Mouse (Mus musculus): ENCODE measurements around the gene Atrnl1. TPM values are rescaled to one million over a fixed set of nuclear protein-coding genes. Genes with fewer than 3 reads are reported as not detected.

Gene Atrnl1
- polyA plus RNA-seq, 1 experiment from 2014 or later, result 4.5 TPM

DNA sequence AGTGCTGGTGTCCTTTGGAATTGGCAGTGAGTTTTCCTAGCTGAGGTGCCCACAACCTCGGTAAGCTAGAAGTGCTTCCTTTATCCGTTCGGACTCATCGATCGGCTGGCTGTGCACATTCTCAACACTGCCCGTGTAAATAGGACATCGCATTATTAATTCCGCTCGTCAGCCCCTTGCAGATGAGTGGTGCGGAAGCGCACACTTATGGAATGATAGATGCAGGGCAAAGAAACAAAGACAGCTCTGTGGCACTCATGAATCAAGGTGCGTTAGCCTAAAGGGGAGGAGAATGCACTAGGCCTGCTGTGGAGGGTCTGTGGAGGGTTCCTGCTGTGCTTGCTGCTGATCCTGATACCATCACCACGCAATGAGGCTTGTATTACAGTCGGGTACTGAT is 474.0 kb downstream of the Atrnl1 start:
- Histone ChIP-seq H3K9me3 (ENCODE audit: low read length) (no peaks in the 10 kb centered on the region), H3K9ac (replicated peaks; ENCODE audit: low read depth) (no peak overlapping the region), H3K4me1 (ENCODE audit: insufficient read depth, low read depth, low read length) (no peaks in the 10 kb centered on the region), H3K36me3 (ENCODE audit: insufficient read depth, low read length) (no peaks in the 10 kb centered on the region), H3K4me3 (ENCODE audit: low read depth, low read length) (no peak overlapping the region), H3K27ac (ENCODE audit: low read length) (no peak overlapping the region), H3K4me2 (replicated peaks; ENCODE audit: low read depth, low read length) (no peak overlapping the region), H3K27me3 (replicated peaks; ENCODE audit: insufficient read depth, low read length) (no peaks in the 10 kb centered on the region)
- WGBS, result 84% methylated on average over 14 of the region's 14 CpGs
- DNase-seq (ENCODE audit: low spot score) (no peak), ATAC-seq (no peak)
- no peak for TF ChIP-seq CTCF (IDR thresholded peaks at IDR 0.05)
- TF ChIP-seq EP300 (IDR thresholded peaks at IDR 0.05), result no peak

- no peak for DNase-seq (ENCODE audit: low spot score)
- Histone ChIP-seq H3K27ac (ENCODE audit: low read length) (no peak overlapping the region), H3K9me3 (ENCODE audit: low read length) (no peaks in the 10 kb centered on the region), H3K4me2 (replicated peaks; ENCODE audit: low read depth, low read length) (no peak overlapping the region), H3K36me3 (ENCODE audit: insufficient read depth, low read length) (no peaks in the 10 kb centered on the region), H3K4me3 (ENCODE audit: low read depth, low read length) (no peak overlapping the region), H3K27me3 (replicated peaks; ENCODE audit: insufficient read depth, low read length) (no peaks in the 10 kb centered on the region), H3K4me1 (ENCODE audit: insufficient read depth, low read depth, low read length) (no peaks in the 10 kb centered on the region), H3K9ac (replicated peaks; ENCODE audit: low read depth) (no peak overlapping the region)
- 70% methylated on average over 8 of the region's 8 CpGs for WGBS
- no peak for TF ChIP-seq CTCF (IDR thresholded peaks at IDR 0.05)
- no peak for TF ChIP-seq EP300 (IDR thresholded peaks at IDR 0.05)
- no peak for ATAC-seq
Observed at GRCm38 (mm10) chr19:58086734-58087133, 475.9 kb downstream of the Atrnl1 start.

DNA sequence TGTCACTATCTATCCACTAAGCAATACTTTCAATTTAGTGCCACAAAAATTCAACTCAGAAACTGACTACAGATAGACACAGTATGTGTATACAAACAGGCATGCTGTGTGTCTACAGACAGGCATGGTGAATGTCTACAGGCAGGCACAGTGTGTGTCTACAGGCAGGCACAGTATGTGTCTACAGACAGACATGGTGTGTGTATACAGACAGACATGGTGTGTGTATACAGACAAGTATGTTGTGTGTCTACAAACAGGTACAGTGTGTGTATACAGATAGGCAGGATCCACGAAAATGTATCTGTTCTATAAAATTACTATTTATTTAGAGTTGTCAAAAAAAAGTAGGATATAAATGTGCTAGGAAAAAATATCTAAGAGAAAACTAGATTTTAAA is 477.1 kb downstream of the Atrnl1 start:
- Histone ChIP-seq H3K4me3 (ENCODE audit: low read depth, low read length) (no peak overlapping the region), H3K9ac (replicated peaks; ENCODE audit: low read depth) (no peak overlapping the region), H3K36me3 (ENCODE audit: insufficient read depth, low read length) (no peaks in the 10 kb centered on the region), H3K4me1 (ENCODE audit: insufficient read depth, low read depth, low read length) (no peaks in the 10 kb centered on the region), H3K9me3 (ENCODE audit: low read length) (no peaks in the 10 kb centered on the region), H3K4me2 (replicated peaks; ENCODE audit: low read depth, low read length) (no peak overlapping the region), H3K27me3 (replicated peaks; ENCODE audit: insufficient read depth, low read length) (no peaks in the 10 kb centered on the region), H3K27ac (ENCODE audit: low read length) (no peak overlapping the region)
- no peak for DNase-seq (ENCODE audit: low spot score)
- no peak for TF ChIP-seq EP300 (IDR thresholded peaks at IDR 0.05)
- no peak for TF ChIP-seq CTCF (IDR thresholded peaks at IDR 0.05)
- 48% methylated on average over 1 of the region's 1 CpGs for WGBS
- no peak for ATAC-seq

DNA sequence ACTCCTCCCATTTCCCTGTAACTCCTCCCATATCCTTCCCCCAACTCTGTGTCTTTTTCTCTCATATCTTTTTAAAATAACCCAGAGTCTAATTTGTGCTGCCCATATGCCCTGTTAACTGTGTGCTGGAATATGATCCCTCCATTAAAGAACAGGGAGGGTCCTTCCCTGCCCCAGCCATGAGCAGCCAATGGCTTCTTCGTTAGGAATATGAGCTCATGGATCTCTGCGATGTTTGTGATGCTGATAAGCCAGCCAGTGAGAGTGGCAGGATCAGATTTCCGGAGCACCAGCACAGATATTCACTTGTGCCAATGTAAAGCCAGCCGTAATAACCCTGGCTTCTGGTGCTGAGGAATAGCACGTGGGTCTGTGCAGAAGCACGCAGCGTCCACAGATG is 477.6 kb downstream of the Atrnl1 start:
- no peaks in the 10 kb centered on the region for H3K4me1 ChIP-seq (ENCODE audit: insufficient read depth, low read depth, low read length)
- H3K27me3 ChIP-seq (replicated peaks; ENCODE audit: insufficient read depth, low read length), result no peaks in the 10 kb centered on the region
- H3K4me2 ChIP-seq (replicated peaks; ENCODE audit: low read depth, low read length), result no peak overlapping the region
- no peaks in the 10 kb centered on the region for H3K9me3 ChIP-seq (ENCODE audit: low read length)
- DNase-seq (ENCODE audit: low spot score) (no peak), ATAC-seq (0 out of 2 replicates have a peak, but pooled peaks have one; percentile 25)
- no peak overlapping the region for H3K27ac ChIP-seq (ENCODE audit: low read length)
- H3K36me3 ChIP-seq (ENCODE audit: insufficient read depth, low read length), result no peaks in the 10 kb centered on the region
- no peak overlapping the region for H3K4me3 ChIP-seq (ENCODE audit: low read depth, low read length)
- WGBS, result 22% methylated on average over 7 of the region's 7 CpGs
- H3K9ac ChIP-seq (replicated peaks; ENCODE audit: low read depth), result no peak overlapping the region
- TF ChIP-seq CTCF (IDR thresholded peaks at IDR 0.05) (no peak), EP300 (IDR thresholded peaks at IDR 0.05) (no peak)

DNA sequence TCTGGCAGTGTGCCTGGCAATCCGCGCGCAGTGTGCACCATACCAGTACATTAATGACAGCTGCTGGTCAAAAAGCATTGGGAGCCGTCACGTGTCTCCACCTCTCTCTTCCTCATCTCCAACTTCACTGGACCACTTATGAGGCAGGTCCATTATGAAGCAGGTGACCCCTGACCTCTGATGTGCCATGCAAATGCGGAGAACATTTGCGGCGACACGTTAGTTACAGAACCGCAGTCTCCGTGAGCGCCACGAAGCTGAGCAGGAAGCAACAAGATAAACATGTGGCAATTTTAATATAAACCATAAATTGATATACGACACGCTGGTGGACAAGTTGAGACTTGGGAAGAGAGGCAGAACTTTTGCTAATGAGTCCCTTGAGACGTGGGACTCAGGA is 481.1 kb downstream of the Atrnl1 start:
- TF ChIP-seq EP300 (IDR thresholded peaks at IDR 0.05) (no peak), CTCF (IDR thresholded peaks at IDR 0.05) (no peak)
- H3K4me2 ChIP-seq (replicated peaks; ENCODE audit: low read depth, low read length), result no peak overlapping the region
- no peak overlapping the region for H3K27ac ChIP-seq (ENCODE audit: low read length)
- ATAC-seq (no peak), DNase-seq (ENCODE audit: low spot score) (no peak)
- H3K9ac ChIP-seq (replicated peaks; ENCODE audit: low read depth), result no peak overlapping the region
- no peaks in the 10 kb centered on the region for H3K36me3 ChIP-seq (ENCODE audit: insufficient read depth, low read length)
- no peak overlapping the region for H3K4me3 ChIP-seq (ENCODE audit: low read depth, low read length)
- H3K9me3 ChIP-seq (ENCODE audit: low read length), result no peaks in the 10 kb centered on the region
- H3K27me3 ChIP-seq (replicated peaks; ENCODE audit: insufficient read depth, low read length), result no peaks in the 10 kb centered on the region
- 64% methylated on average over 16 of the region's 16 CpGs for WGBS
- H3K4me1 ChIP-seq (ENCODE audit: insufficient read depth, low read depth, low read length), result no peaks in the 10 kb centered on the region

DNA sequence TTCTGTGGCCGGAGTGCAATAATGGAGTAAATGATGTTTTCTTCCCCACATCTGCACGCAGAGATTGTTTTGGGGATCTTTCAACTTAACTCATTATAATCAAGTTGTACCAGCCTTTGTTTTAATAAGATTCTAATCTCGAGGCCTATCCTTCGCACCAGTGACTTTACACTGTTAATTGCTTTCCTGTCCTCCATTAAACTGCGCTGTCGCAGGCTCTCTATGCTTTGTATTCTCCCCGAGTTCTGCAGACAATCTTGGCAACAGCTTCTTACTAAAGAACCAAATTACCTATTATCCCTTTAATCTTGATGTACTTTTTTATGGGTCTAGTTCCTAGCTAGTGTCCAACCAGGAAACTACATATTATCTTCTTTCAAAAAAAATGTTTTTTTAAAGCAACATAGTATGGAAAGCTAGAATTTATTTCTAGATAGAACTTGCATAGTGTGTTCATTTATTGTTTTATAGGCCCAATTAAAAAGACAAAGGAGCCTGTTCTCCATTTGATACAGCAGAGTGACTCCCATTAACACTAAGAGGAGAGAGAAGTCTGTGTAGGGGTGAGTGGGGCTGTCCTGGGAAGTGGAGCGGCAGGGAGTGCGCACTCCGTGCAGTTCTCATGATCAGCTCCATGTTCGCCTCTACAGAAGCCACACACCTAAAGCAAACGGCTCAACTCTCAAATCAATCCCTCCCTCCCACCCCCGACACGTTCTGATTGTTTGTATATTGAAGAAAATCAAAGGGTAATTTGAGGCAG is 484.1 kb downstream of the Atrnl1 start:
- Histone ChIP-seq H3K4me1 (ENCODE audit: insufficient read depth, low read depth, low read length) (no peaks in the 10 kb centered on the region), H3K36me3 (ENCODE audit: insufficient read depth, low read length) (no peaks in the 10 kb centered on the region), H3K4me2 (replicated peaks; ENCODE audit: low read depth, low read length) (no peak overlapping the region), H3K4me3 (ENCODE audit: low read depth, low read length) (no peak overlapping the region), H3K27ac (ENCODE audit: low read length) (no peak overlapping the region), H3K9me3 (ENCODE audit: low read length) (no peaks in the 10 kb centered on the region), H3K27me3 (replicated peaks; ENCODE audit: insufficient read depth, low read length) (no peaks in the 10 kb centered on the region), H3K9ac (replicated peaks; ENCODE audit: low read depth) (no peak overlapping the region)
- no peak for TF ChIP-seq EP300 (IDR thresholded peaks at IDR 0.05)
- no peak for TF ChIP-seq CTCF (IDR thresholded peaks at IDR 0.05)
- no peak for ATAC-seq
- DNase-seq (ENCODE audit: low spot score), result no peak
- 58% methylated on average over 14 of the region's 14 CpGs for WGBS
